Mouse (Mus musculus): Measurements from ENCODE around the gene Vezf1.

Gene Vezf1

DNA sequence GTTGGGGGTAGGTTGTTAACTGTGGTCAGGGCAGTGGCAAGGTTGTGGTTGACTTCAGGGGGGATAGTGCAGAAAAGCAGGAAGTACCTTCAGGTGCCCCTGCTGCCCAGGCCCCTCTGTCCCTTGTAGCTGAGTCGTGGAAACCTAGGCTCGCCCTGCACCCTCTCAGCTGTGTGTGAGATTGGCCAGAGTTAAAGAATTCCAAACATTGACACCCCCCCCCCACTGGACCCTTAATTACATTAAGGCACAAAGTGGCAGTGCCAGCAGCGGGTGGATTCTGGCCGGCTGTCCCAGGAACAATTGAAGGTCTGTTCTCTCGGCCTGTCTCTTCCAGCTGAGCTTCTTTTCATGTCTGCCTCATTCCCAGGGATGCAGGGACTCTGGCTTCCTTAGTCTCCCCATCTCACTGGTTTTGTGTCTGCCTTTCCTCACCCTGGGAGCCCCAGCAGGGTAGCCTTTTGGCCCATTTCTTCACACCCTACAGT, 58.3 kb downstream of the Vezf1 start:
- DNase-seq (ENCODE audit: low spot score): no peak

DNA sequence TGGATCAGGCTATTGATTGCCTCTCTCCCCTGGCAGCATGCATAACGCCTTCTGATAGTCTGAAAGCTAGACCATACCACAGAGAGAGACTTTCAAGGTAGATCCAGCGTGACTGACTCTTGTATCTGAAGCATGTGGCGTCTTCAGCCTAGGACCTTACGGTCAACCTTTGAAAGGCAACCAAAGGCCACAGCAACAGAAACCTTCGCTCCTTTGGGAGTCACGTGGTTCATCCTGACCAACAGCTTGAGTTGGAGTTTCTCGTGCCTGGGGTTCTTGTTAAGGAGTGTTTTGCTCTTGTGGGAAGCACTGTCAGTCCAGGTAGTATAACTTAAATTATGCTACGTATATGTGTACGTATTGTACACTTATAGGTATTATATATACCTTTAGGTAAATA, 60.4 kb downstream of the Vezf1 start:
- no peak for DNase-seq (ENCODE audit: low spot score)

DNA sequence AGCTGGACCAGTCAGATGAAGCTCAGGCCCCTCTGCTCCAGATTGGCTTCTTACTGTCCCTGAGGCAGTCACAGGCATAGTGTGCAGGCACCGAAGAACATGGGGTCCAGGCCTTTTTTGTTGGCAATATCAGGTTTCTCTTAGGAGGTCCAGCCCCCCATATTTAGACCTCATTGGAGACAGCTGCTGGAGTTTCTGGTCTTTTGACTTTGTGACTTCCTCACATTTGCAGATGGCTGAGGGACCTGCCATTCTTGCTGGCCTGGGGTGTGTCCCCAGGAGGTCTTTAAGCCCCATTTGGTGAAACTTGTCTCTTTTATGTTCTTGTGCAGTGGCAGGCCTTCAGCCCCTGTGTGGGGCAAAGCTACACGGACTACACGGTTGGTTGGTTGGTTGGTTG, 61.2 kb downstream of the Vezf1 start:
- no peak for DNase-seq (ENCODE audit: low spot score)

DNA sequence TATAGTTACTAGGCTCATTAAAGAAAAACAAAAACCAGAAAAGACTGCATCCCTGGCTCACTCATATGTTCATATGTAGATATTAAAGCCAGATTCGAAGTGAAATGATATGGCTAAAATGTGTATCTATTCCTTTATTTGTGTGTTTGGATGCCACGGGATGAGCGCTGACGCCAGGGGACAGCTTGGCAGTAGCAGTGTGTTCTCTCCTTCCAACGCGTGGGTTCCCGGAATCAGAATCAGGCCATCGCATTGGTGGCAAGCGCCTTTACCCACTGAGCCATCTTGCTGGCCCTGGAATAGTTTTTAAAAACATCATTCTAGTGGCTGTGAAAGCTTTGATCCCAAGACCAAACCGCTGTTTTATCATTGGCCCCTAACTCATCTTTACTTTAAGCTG, 61.9 kb downstream of the Vezf1 start:
- DNase-seq (ENCODE audit: low spot score): no peak

DNA sequence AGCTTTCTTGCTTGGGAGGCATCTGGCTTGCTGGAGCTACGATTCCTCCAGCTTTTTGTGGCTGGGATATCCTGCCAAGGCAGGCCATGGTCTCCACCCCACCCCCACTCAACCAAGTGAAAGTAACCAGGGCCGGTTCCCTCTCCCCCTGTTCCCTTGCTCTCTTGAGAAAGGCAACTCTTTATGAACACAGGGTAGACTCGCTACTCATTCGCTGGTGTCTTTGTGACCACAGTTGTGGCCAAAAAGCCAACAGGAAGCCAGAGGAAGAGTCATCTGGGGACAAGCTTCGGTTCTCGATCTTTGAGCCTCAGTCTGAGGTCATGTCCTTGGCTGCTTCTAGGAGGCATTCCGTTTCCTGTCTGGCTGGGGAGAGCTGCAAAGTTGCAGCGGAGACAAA, 63.8 kb downstream of the Vezf1 start:
- DNase-seq (ENCODE audit: low spot score): peak; percentile 49

Data from ovary, postnatal 36 days (tissue).